Mouse (Mus musculus): ENCODE measurements around the gene Sox12. TPM values are rescaled to one million over a fixed set of nuclear protein-coding genes. Genes with fewer than 3 reads are reported as not detected.

Sox12 gene
- polyA plus RNA-seq, 1 experiment, result 105 TPM

DNA sequence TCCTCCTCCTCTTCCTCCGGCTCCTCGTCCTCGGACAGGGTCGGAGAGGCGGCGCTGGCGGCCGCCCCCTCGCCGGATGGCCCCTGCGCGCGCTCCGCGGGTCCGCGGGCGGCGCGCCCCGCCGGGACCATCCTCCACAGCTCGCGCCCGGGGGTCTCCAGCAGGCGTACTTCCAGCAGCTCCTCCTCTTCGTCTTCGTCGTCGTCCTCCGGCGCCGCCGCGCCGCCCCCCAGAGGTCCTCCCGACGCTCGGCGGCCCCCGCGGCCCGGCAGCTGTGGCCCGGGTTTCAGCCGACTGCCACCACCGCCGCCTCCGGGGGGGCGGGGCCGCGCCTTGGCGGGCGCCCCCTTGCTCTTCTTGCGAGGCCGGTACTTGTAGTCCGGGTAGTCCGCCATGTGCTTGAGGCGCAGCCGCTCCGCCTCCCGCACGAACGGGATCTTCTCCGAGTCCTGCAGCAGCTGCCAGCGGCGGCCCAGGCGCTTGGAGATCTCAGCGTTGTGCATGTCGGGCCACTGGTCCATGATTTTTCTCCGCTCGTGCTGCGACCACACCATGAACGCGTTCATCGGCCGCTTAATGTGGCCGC, 766 bp downstream of the Sox12 start:
- TF ChIP-seq POLR2A (IDR thresholded peaks at IDR 0.05; ENCODE audit: borderline replicate concordance, extremely low read depth, insufficient read depth, insufficient read length, poor library complexity, severe bottlenecking) (peak; percentile 25), CTCF (IDR thresholded peaks at IDR 0.05; ENCODE audit: borderline replicate concordance, extremely low read depth, insufficient read depth, insufficient read length) (no peak)
- DNase-seq (ENCODE audit: low read depth), result peak; percentile 90

DNA sequence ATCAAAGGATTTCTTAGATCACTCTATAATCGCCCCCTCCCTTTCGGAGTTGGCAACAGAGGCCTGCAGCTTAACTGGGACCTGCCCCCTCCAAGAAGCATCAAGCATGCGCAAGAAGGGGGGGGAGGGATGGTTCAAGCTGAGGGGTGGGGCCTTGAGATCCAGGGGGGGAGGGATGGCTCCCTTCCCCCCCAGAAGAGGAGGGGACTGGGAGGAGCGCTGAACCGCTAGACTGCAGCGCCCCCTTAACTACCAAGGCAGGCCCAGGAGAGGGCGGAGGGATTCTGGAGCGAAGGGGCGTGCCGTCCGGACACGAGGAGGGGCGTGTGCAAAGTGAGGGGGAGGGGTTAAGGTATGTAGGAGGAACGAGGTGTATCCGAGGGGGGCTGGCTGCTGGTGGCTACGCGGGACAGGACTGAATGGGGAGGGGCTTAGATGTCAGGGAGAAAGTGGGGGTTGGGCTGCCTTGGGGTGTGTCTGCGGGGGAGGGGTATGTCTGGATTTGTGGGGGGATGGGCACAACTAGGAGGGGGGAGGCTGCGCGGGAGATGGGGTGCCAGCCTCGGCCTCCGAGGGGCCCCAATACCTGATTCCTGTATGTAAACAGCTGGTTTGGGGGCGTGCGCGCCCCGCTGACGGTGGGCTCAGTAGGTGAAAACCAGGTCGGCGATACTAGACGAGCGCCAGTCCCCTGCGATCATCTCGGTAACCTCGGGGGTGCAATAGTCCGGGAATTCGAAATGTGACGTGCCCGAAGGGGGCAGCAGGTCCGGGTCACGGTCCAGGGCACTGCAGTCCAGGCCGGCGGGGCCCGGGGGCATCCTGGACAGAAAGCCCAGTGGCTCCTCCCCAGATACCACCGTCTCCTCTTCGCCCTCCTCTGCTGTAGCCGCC, 1.5 kb downstream of the Sox12 start:
- TF ChIP-seq CTCF (IDR thresholded peaks at IDR 0.05; ENCODE audit: borderline replicate concordance, extremely low read depth, insufficient read depth, insufficient read length) (peak; percentile 43; the same call in 1 of the 2 replicates), POLR2A (IDR thresholded peaks at IDR 0.05; ENCODE audit: borderline replicate concordance, extremely low read depth, insufficient read depth, insufficient read length, poor library complexity, severe bottlenecking) (no peak)
- DNase-seq (ENCODE audit: low read depth), result peak; percentile 99

DNA sequence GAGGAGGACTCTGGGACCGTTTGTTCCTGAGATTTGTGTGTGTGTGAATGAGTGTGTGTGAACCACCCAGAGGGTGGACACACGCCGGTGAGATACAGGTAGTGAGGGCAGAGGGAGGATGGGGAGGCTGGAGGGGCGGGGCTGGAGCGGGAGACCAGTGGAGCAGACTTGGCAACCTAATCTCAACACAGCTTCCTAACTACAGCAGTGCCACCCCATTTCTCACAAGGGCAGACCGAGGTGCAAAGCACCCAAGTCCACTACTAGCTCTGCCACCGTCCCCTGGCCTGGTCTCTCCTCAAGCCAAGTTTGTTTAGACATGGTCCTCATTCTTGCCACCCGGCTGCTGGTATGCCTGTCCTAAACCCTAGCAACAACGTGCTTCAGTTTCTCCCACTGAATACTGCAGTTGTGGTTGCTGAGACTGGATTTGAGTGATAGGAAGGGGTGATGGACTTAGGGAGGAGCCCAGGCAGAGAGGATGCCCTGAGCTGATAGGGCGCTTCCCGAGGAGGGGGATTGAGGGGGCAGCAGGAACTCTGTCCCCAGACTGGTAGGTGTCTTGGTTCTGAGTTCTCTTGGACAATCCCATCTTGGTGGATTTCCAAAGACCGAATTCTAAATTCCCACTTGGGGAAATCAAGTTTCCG, 2.5 kb downstream of the Sox12 start:
- TF ChIP-seq CTCF (IDR thresholded peaks at IDR 0.05; ENCODE audit: borderline replicate concordance, extremely low read depth, insufficient read depth, insufficient read length), result no peak
- TF ChIP-seq POLR2A (IDR thresholded peaks at IDR 0.05; ENCODE audit: borderline replicate concordance, extremely low read depth, insufficient read depth, insufficient read length, poor library complexity, severe bottlenecking), result no peak
- DNase-seq (ENCODE audit: low read depth), result no peak

DNA sequence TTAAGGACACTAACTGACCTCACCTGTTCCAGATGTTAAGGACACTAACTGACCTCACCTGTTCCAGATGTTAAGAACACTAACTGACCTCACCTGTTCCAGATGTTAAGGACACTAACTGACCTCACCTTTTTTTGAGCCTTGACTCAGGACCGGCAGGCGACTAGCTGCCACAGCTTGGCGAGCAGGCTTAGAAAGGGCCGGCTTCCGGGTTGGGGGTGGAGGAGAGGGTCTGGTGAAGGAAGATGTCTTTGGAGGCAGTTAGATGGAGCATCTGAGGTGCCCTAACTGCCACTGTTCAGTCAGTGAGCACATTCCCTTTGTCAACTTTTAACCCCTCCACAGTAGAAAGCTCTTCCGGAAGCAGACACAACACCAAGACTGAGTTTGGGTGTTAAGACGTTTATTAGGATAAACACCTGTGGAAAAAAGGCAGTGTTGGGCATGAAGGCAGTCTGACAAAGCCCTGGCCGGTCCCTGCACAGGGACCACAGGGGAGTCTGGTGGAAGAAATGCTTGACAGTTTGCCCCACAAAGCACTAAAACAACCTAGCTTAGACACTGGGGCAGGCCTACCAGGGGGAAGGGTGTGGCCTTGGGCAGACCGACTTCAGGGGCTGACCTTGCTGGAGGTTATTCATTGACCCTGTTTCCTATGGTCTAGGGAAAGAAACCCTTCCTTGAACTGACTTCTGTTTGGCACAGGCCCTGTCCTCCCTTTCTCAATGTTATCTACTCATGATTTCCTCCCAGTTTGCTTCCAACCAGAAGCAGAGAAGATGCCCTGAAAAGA, 4.4 kb downstream of the Sox12 start:
- no peak for DNase-seq (ENCODE audit: low read depth)
- TF ChIP-seq CTCF (IDR thresholded peaks at IDR 0.05; ENCODE audit: borderline replicate concordance, extremely low read depth, insufficient read depth, insufficient read length) (no peak), POLR2A (IDR thresholded peaks at IDR 0.05; ENCODE audit: borderline replicate concordance, extremely low read depth, insufficient read depth, insufficient read length, poor library complexity, severe bottlenecking) (no peak)

DNA sequence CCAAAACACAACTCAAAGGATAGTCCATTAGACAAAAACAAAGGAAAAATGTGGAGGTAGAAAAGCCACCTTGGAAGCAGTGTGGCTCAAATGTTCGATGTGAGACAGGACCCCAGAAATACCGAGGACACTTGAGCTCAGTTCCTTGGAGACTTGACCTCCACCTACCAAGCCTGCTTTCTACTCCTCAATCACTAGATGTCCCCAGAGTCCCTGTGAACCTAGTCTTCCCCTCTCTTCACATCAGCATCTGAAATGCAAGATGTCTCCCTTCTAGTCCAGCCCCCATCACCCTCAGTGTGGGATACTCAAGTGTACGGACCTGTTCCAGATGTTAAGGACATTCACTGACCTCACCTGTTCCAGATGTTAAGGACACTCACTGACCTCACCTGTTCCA, 5.1 kb downstream of the Sox12 start:
- TF ChIP-seq CTCF (IDR thresholded peaks at IDR 0.05; ENCODE audit: borderline replicate concordance, extremely low read depth, insufficient read depth, insufficient read length) (peak; percentile 76; the same call in 1 of the 2 replicates), POLR2A (IDR thresholded peaks at IDR 0.05; ENCODE audit: borderline replicate concordance, extremely low read depth, insufficient read depth, insufficient read length, poor library complexity, severe bottlenecking) (no peak)
- DNase-seq (ENCODE audit: low read depth), result peak; percentile 90

DNA sequence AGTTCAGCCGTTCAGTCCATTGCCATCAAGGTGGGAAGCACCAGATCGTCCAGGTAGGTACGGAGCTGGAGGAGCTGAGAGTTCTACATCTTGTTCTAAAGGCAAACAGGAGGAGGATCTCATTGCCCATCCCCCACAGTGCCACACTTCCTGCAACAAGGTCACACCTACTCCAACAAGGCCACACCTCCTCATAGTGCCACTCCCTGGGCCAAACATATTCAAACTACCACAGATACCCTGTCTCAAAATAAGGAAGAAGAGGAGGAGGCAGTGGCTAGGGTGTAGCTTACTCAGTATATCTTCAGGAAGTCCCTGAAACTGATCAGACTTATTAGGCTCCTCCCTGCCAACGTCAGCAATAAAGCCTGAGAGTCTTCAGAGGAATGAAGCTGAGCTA, 13.7 kb downstream of the Sox12 start:
- DNase-seq (ENCODE audit: low read depth), result no peak
- TF ChIP-seq POLR2A (IDR thresholded peaks at IDR 0.05; ENCODE audit: borderline replicate concordance, extremely low read depth, insufficient read depth, insufficient read length, poor library complexity, severe bottlenecking), result no peak
- TF ChIP-seq CTCF (IDR thresholded peaks at IDR 0.05; ENCODE audit: borderline replicate concordance, extremely low read depth, insufficient read depth, insufficient read length), result no peak

DNA sequence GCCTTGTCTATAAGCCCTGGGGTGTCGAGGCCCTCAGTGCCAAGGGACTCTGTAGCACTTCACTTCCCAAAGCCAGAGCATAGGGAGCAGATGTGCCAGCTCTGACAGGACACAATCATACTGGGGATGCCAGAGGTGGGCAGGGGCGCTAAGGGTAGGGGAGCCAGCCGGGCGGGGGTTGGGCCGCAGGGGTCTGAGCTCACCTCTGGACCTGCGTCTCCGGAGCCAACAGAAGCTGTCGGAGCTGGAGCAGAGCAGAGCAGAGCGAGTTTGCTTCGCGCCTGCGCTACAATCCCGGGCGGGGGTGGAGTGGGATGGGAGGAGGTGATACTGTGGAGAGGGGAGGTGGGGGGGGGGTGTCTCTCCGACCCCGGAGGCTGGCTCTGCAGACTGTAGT, 21.5 kb downstream of the Sox12 start, which contains the start of gene Nrsn2:
Nrsn2 (minus strand) TSS at position 294 of the 397 bp plus-strand sequence.
- TF ChIP-seq POLR2A (IDR thresholded peaks at IDR 0.05; ENCODE audit: borderline replicate concordance, extremely low read depth, insufficient read depth, insufficient read length, poor library complexity, severe bottlenecking), result no peak
- TF ChIP-seq CTCF (IDR thresholded peaks at IDR 0.05; ENCODE audit: borderline replicate concordance, extremely low read depth, insufficient read depth, insufficient read length), result no peak
- DNase-seq (ENCODE audit: low read depth), result peak; percentile 84

DNA sequence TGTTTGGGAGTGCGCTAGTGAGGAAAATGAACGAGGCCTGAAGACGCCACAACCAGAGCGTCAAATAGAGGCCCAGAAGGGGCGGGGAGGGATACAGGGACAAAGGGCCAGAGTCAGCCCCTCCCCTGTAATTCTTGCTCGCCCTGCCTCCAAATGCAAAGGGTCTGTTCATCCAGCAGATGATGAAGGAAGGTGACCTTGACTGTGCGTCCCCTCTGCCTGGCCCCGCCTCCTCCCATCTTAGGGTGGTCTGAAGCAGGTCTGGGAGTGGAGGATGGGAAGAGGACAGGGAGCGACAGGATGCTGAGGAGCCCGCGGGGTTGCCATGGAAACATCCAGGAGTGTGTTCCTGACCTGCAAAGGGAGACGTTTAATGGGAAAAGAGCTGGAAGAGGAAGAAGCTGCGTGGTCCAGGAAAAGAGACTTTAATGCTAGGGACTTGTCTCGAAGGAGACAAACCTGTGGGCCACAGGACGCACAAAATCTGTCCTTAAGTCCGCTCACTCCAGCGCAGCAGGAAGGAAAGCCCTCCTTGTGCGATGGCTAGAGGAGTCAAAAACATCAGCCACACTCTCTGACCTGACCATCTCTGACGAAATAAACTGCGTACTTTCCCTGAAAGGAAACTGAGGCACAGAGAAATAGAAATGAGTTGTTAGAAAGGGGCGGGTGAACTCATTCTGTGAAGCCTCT, 22.1 kb downstream of the Sox12 start:
- TF ChIP-seq CTCF (IDR thresholded peaks at IDR 0.05; ENCODE audit: borderline replicate concordance, extremely low read depth, insufficient read depth, insufficient read length), result no peak
- no peak for TF ChIP-seq POLR2A (IDR thresholded peaks at IDR 0.05; ENCODE audit: borderline replicate concordance, extremely low read depth, insufficient read depth, insufficient read length, poor library complexity, severe bottlenecking)
- DNase-seq (ENCODE audit: low read depth), result peak; percentile 95

DNA sequence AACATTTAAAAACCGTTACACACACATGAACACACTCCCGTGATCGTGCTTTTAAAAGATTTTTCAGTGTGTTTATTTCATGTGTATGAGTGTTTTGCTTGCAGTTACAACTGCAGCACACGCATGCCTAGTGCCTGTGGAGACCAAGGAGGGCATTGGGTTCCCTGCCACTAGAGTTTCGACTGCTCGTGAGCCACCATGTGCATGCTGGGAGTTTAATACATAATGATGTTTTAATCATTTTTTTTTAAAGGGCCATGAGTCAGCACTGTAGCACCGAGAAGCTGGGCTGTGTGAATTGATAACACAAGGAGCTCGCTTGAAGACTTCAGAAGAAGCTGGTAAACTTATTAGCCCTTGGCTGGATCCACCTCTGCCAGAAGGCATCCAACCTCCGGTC, 24.3 kb downstream of the Sox12 start:
- DNase-seq (ENCODE audit: low read depth), result no peak
- TF ChIP-seq POLR2A (IDR thresholded peaks at IDR 0.05; ENCODE audit: borderline replicate concordance, extremely low read depth, insufficient read depth, insufficient read length, poor library complexity, severe bottlenecking), result no peak
- no peak for TF ChIP-seq CTCF (IDR thresholded peaks at IDR 0.05; ENCODE audit: borderline replicate concordance, extremely low read depth, insufficient read depth, insufficient read length)

DNA sequence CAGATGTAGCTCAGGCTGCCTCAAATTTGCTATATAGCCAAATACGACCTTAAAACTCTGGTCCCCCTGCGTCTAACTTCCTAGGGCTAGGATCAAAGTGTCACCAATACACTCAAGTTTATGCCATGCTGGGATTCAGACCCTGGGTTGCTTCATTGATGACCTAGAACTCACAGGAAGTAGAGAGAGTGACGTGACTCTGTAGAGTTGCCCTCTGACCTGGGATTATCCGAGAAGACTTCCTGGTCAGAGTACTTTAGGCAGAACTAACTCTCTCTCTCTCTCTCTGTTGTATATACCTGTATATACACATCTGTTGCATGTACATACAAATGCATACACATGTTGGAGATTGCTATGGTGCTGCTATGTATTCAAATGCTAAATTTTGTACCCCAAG, 25.2 kb downstream of the Sox12 start:
- TF ChIP-seq CTCF (IDR thresholded peaks at IDR 0.05; ENCODE audit: borderline replicate concordance, extremely low read depth, insufficient read depth, insufficient read length) (no peak), POLR2A (IDR thresholded peaks at IDR 0.05; ENCODE audit: borderline replicate concordance, extremely low read depth, insufficient read depth, insufficient read length, poor library complexity, severe bottlenecking) (no peak)
- no peak for DNase-seq (ENCODE audit: low read depth)

Data from brain, embryonic 14.5 days (tissue).